Mouse (Mus musculus) erythroblast, embryonic 14.5 days (primary cell): Measurements from ENCODE around the gene Rab42. TPM values are rescaled to one million over a fixed set of nuclear protein-coding genes. Genes with fewer than 3 reads are reported as not detected.

Source experiments
- H3K27me3 ChIP-seq: 2 replicates; pipeline ENCODE4 v1.6.1; 2012; ENCODE audit warnings: inconsistent platforms; ENCODE audit not compliant: control insufficient read depth
- H3K36me3 ChIP-seq: 2 replicates; pipeline ENCODE4 v1.6.1; 2012; ENCODE audit warnings: mild to moderate bottlenecking, inconsistent platforms; ENCODE audit not compliant: control insufficient read depth
- H3K4me1 ChIP-seq: 2 replicates; pipeline ENCODE4 v1.6.1; 2012; ENCODE audit warnings: inconsistent platforms; ENCODE audit not compliant: control insufficient read depth
- H3K4me3 ChIP-seq: replicated peaks from 2 replicates; pipeline ENCODE3; 2012; ENCODE audit warnings: moderate library complexity, mild to moderate bottlenecking, inconsistent platforms
- H3K9me3 ChIP-seq: 2 replicates; pipeline ENCODE4 v1.6.1; 2012; ENCODE audit warnings: low read length, inconsistent platforms, mixed read lengths; ENCODE audit not compliant: control insufficient read depth
- GATA1 ChIP-seq: IDR thresholded peaks from 2 replicates; pipeline ENCODE4 v1.6.1; 2012; ENCODE audit warnings: low read length, inconsistent platforms, mixed read lengths
- TAL1 ChIP-seq: IDR thresholded peaks from 3 replicates; pipeline ENCODE4 v1.6.1; 2012; ENCODE audit warnings: low read length, inconsistent platforms, mixed read lengths
- polyA plus RNA-seq: library from polyadenylated mRNA; stranded (reverse); fragments of >175 nt; gene quantifications from 2 replicates; pipeline ENCODE4 v1.2.3, GENCODE M21; 2012

Gene Rab42
- polyA plus RNA-seq, 1 experiment = 0.05 TPM

DNA sequence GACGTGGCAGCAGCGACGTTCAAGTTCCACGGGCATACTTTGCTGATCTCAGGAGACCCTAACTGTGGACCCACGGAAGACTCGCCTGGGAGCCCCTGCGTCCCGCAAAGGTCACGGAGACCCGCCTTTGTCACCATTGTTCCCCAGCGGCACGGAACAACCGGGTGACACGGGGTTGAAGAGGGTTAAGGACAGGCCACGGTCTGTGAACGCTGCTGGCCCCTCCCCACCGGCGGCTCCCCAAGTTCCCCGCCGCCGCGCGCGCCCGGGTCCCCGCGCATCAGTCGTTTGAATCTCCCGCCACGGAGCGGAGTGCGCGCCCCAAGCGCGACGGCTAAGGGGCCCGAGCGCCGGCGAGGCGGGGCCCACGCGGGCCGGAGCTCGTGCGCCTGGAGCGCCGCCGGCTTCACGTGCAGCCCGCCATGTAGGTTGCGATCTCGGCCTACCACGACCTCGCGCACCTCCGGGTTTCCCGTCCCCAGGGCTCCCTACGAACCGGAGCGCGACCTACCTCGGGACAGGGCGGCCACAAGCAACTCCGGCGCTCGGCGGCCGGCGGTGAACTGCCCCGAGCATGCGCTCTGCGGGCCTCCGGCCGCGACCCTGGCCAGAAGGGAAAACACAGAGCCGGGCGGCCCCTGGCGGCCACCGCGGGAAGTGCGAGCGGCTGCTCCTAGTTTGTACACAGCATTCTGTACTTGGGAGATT lies 42.1 kb upstream of the Rab42 start:
- peaks cover 54% of the 10 kb centered on the region for H3K36me3 ChIP-seq
- TF ChIP-seq TAL1 (no peak), GATA1 (no peak)
- H3K4me3 ChIP-seq = peak overlapping the region; percentile 85
- no peaks in the 10 kb centered on the region for H3K27me3 ChIP-seq
- peaks cover 57% of the 10 kb centered on the region for H3K4me1 ChIP-seq
- no peaks in the 10 kb centered on the region for H3K9me3 ChIP-seq

DNA sequence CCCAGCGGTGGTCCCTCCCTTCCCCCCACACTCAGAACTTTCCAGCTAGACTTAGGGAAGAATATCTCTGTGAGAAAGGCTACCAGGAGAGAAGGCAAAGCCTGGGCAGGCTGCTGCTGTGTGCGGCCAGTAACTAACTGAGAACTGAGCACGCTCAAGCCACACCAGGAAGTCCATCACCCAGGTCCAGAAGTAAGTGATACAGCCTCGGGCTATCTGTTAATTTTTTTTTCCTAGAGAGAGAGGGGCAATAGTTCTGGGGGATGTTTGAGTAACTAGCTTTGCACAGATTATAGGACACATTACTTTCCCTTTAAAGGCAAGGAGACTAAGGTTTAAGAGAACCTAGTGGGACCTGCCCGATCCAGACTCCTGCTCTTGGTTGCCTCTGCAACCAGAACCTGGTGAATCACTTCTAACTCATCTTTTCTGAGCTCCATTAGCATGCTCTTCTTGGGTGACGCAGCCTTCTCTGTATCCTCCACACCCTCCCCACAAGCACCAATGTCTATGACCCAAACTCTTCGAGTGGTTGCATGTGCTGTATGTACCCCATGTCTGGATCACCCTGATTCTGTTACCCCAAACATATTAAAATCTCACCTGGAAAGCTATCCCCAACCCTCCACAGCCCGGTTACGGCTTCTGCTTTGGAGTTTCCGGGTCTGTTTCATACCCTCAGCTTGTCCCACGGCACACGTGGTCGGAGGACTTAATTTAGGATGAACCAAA lies 41.4 kb upstream of the Rab42 start:
- peaks cover 54% of the 10 kb centered on the region for H3K36me3 ChIP-seq
- peak overlapping the region; percentile 85 for H3K4me3 ChIP-seq
- TF ChIP-seq GATA1 = no peak
- no peak for TF ChIP-seq TAL1
- H3K4me1 ChIP-seq = peaks cover 62% of the 10 kb centered on the region
- H3K9me3 ChIP-seq = no peaks in the 10 kb centered on the region
- no peaks in the 10 kb centered on the region for H3K27me3 ChIP-seq

DNA sequence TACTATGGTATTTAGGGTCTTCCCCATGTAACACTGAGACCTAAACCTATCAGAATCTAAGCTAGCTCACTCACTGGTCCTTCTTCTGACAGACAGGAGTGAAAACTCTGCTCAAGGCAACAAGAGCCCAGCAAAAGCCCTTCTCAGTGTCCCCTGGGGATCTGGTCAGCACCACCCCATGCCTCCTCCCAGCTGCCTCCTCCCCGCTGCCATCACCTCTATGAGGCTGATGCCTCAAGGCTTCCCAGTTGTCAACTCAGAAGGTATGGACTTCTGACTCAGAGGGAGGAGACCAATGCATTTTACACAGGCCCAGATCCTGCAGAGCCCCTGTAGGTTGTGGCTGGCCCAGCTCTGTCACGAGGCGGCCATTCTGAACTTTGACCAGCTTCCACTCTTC lies 38.3 kb upstream of the Rab42 start:
- no peaks in the 10 kb centered on the region for H3K27me3 ChIP-seq
- no peak for TF ChIP-seq GATA1
- peaks cover 77% of the 10 kb centered on the region for H3K36me3 ChIP-seq
- no peak overlapping the region for H3K4me3 ChIP-seq
- no peaks in the 10 kb centered on the region for H3K9me3 ChIP-seq
- peaks cover 75% of the 10 kb centered on the region for H3K4me1 ChIP-seq

DNA sequence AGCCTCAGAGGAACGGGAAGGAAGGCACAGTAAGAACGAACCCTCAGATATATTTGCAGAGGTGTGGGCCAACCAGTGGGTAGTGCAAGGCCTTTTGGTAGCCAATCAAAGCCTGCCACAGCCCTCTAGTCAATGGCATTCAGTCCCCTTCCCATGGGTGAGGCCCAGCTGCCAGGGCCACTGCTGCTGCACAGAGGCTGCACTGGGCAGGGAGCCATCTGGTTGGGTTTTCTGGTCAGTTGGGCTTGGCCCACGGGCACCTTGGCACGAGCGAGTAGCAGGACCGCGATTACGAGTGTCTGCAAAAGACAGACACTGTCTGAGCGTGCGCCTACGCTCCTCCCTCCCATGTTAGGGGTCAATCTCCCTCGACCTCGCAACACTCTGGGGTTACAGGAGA lies 35.8 kb upstream of the Rab42 start:
- no peaks in the 10 kb centered on the region for H3K27me3 ChIP-seq
- no peak overlapping the region for H3K4me3 ChIP-seq
- H3K9me3 ChIP-seq = no peaks in the 10 kb centered on the region
- H3K4me1 ChIP-seq = peaks cover 62% of the 10 kb centered on the region
- peaks cover 97% of the 10 kb centered on the region for H3K36me3 ChIP-seq
- TF ChIP-seq TAL1 (no peak), GATA1 (no peak)

DNA sequence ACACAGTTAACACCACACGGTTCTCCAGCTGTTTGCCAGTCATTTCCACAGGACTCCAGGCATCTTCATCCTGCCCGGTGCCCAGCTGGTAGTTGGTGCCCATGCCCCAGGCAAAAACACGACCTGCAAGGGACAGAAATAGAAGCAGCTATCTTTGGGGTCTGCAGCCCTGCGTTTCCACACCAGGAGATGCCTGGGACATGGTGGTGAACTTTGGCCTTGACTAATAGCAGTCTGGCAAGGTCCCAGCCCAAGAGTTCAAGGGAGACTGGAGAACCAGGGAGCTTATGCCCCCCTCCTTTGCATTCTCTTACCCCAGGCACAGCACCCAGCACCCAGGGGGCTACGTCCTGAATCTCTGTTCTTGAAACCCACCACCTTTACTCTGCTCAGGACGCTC lies 29.7 kb upstream of the Rab42 start:
- Histone ChIP-seq H3K9me3 (no peaks in the 10 kb centered on the region), H3K4me1 (peaks cover 49% of the 10 kb centered on the region), H3K36me3 (peaks cover 78% of the 10 kb centered on the region), H3K27me3 (no peaks in the 10 kb centered on the region), H3K4me3 (no peak overlapping the region)
- no peak for TF ChIP-seq GATA1
- no peak for TF ChIP-seq TAL1

DNA sequence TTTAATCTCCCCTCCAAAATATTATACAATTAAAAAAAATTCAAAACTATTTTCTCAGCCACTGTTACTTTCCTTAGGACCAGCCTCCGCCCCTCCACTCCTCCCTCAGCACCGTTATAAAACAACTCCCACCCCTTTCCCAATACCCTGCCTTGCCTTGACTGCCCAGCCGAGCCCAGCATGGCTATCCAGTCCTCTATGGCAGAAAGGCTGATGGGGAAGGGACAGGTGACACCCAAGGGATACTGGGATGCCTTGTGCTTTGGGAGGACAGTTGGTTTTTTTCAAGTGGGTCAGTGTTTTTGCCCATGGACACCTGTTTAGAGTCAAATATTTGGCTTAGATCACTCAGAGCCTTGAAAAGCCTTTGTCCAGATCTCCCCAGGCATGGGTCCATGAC lies 28.8 kb upstream of the Rab42 start:
- H3K9me3 ChIP-seq = no peaks in the 10 kb centered on the region
- peaks cover 70% of the 10 kb centered on the region for H3K36me3 ChIP-seq
- no peak for TF ChIP-seq GATA1
- no peak for TF ChIP-seq TAL1
- peaks cover 43% of the 10 kb centered on the region for H3K4me1 ChIP-seq
- H3K4me3 ChIP-seq = no peak overlapping the region
- no peaks in the 10 kb centered on the region for H3K27me3 ChIP-seq

DNA sequence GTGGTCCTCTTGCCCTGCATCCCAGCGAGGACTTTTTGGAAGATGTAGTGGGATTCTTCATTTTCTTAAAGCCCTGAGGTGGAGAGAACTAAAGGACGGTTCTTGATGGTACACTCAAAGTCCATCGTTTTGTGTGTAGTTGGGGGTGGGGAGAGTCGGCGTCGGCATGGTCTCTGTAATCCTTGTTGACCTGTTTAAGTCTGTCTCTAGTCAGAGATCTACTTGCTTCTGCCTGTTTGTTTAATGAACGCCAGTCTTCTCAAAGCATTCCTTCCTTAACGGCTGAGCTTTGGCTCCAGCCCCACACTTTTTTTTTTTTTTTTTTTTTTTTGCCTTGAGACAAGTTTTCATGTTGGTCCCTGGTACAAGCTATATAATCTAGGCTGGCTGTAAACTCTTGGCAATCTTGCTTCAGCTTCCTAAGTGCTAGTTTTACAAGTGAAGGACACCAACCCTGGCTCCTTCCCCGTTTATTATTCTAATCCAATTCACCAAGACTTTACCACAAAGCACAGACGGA lies 26.7 kb upstream of the Rab42 start:
- Histone ChIP-seq H3K36me3 (peaks cover 59% of the 10 kb centered on the region), H3K27me3 (no peaks in the 10 kb centered on the region), H3K9me3 (no peaks in the 10 kb centered on the region), H3K4me1 (peaks cover 36% of the 10 kb centered on the region), H3K4me3 (peak overlapping the region; percentile 71)
- TF ChIP-seq GATA1 (no peak), TAL1 (no peak)

DNA sequence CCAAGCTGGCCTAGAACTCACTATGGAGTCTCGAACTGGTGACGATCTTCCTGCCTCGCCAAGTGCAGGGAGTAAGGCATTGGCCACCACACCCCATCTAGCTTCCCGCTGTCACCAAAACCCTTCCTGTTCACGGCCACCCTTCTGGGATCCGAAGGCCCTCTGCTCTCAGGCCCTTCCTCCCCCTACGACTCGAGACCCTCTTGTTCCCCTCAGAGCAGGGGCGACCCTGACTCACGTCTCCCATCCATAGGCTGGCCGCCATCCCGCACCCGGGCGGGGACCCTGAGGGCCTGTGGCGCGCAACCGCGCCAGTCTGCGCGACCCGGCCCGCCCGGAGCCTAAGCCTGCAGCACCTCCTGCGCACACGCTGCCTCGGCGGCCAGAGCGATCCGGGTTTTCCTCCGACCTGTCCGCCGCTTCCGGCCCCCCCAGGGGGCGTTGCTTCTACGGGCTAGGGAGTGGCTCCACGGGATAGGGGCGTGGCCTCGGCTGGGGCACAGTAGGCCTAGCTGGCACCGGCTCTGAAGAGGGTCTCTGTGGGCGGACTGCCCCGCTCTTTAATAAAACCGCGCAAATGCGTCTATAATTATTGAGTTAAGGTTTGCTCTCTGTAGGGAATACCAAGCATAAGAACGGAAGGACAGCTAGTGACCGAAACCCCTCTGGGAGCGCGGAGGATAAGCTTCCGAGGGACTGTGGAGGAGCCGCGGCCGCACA lies 26.1 kb upstream of the Rab42 start, which contains the start of gene Trnau1ap:
Gene Trnau1ap, minus strand, starts transcription at position 424 of the 720 bp plus-strand sequence.
- peaks cover 56% of the 10 kb centered on the region for H3K36me3 ChIP-seq

More for the DNA sequence above, 26.1 kb upstream of the Rab42 start, which contains the start of gene Trnau1ap:
- TF ChIP-seq GATA1 = no peak
- TF ChIP-seq TAL1 = no peak
- H3K9me3 ChIP-seq = no peaks in the 10 kb centered on the region
- no peaks in the 10 kb centered on the region for H3K27me3 ChIP-seq
- peak within 1 kb of the TSS; percentile 71 for H3K4me3 ChIP-seq
- peaks cover 36% of the 10 kb centered on the region for H3K4me1 ChIP-seq
